Mouse (Mus musculus) frontal cortex, adult (tissue): ENCODE results near the gene Ntn1.

ENCODE experiments used
- ATAC-seq: cut with Nextera tagmentation; 2 replicates; pipeline ENCODE4 v1.9.2; 2017; ENCODE audit warnings: mild to moderate bottlenecking, moderate library complexity, mixed read lengths; ENCODE audit not compliant: low TSS enrichment

The Ntn1 gene

DNA sequence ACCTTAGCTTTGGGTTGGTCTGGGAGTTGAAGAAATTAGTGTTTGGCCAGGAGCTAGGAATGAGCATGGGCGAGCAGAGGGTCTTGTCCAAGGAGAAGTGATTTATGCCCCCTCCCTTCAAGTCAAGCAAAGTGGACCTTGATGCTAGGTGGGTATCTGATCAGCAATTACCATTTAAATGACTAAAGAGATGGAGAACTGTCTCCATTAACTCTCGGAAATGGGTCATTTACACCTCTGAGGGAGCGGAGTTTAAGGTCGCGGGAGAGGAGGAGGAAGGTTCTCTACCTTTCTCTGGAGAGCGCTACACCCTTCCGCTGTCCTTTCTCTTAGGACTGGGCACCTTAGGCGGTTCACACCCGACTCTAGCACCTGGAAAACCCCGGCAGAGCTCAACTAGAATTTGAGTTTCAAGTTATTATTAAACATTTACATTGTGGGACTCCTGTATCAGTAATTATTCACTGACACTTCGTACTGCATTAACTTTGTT, at the start of gene Ntn1:
Gene Ntn1 (minus strand): TSS at position 97 of the 493 bp plus-strand sequence.
- no peak for ATAC-seq

DNA sequence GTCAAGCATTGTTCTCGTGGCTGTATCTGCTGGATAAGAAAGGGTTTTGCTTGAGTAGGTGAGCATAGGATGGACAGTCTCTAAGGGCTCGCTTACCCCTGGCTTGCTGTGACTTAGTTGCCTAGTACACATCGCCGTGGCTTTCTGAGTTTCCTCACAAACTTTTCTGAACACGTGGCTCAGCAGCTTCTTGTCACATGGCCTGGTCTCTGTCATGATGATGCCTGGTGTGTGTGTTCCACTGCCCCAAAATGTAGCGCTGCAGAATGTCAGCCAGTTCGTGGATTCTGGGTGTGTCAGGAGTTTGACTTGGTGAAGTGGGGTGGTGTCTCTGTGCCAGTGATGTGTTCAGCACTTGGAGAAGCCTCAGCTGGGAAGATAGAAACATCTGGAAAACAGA, 47.7 kb upstream of the Ntn1 start:
- ATAC-seq: no peak

DNA sequence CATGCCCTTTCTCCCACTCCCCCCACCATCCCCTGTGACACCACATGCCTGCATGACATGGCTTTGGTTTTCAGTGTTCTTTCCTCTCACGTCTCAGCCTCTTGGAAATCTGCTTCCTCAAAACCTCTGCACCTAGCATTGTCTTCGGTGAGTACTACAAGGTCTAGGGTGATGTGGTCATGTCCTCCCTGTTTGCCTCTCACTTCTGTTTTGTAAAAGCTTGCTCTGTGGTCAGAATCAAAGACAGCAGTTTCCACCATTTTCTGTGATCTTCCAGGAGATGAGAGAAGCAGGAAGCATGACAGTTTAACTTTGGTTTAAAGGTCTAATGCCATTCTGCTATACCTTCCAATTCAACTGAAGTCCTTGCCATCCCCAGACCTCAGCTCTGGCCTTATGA, 46.6 kb upstream of the Ntn1 start:
- ATAC-seq: no peak

DNA sequence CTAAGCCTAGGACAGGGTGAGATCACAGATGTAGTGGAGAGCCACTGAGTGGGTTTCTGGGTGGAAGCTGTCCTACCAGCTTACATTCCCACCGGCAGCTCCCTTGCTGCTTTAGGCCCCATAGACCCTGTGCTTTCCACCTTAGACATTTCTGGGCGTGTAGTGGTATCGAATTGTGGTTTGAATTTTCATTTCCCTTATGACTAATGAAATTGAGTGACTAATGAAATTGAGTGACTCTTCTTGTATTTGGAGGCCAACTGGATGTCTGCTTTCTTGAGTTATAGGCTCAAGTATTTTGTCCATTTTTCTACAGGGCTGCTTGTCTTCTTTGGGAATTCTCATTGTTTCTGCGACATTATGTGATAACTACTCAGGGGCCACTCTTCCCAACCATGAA, 45.9 kb upstream of the Ntn1 start:
- ATAC-seq: no peak

DNA sequence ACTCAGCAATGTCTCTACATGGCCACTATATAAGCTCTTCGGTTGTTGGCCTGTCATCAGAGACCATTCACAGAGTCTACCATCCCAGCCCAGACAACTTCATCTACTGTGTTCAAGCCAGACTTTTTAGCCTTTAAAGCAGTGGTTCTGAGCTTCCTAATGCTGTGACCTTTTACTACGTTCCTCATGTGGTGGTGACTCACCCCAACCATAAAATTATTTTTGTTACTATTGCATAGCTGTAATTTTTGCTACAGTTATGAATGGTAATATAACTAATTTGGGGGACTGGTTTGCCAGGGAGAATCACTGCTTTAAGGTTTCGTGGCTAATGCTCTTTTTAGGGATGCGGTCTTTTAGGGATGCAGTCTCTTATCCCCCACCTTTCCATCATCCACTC, 45.3 kb upstream of the Ntn1 start:
- no peak for ATAC-seq

DNA sequence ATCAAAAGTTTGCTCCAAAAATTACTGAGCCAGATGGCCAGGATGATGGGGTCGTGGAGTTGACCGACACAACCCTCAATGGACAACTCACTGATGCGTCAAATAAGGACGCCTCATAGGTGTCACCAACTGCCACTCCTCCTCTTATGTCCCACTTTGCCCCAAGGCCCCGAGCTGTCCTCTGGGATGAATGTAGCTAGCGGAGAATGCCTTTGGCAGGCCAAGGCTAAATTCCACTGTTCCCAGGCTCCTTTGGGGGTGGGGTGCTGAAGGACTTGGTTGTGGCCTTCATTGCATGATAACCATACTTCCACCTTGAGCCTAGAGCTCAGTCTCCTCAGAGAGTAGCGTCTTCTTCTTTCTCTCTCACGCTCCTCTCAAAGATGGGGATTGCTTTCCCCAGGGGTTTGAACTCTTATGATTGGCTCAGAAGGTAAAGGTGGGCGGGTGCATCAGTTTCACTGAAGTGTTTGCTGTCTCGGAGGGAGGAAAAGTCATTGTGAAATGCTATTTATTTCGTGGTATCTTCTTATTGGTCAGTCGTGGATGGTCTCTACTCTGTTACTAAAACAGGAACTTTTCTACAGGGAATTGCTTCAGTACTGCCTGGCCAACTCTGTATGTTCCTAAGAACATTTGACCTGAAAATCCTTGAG, 42.5 kb upstream of the Ntn1 start:
- no peak for ATAC-seq

DNA sequence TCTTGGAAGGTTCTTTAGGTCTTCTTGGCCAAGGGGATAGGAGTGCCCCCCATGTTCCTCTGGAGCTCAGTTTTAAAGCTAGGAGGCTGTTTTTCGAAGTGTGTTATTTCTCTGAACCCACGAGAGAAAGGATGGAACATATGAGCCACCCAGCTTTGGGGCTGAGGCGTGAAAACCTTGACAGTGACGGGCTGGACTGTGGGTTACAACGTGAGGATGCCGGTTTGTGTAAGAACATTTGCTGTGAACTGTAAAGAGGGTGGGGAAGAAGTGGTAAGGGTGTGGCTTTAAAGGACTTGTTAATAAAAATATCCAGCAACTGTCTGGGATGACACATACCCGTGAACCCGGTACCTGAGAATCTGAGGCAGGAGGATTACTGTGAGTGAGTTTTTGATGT, 41.7 kb upstream of the Ntn1 start:
- no peak for ATAC-seq

DNA sequence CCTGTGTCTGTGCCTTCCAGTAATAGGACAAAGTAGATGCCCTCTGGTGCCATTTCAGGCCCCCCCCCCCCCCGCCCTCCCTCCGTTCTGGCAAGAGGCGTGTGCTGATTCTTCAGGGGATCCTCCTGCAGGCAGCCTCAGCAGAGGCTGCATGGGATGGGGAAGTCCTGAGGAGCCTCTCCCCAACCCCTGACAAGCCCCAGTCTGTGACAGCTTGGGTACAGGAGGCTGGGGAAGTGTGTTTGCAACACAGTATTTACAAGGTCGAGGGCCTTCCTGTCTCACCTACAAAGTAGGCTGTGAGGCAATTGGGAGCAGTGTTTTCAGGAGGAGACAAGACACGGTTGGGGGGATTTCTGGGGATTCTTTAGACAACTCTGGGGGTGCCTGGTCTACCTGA, 40.3 kb upstream of the Ntn1 start:
- ATAC-seq: no peak

DNA sequence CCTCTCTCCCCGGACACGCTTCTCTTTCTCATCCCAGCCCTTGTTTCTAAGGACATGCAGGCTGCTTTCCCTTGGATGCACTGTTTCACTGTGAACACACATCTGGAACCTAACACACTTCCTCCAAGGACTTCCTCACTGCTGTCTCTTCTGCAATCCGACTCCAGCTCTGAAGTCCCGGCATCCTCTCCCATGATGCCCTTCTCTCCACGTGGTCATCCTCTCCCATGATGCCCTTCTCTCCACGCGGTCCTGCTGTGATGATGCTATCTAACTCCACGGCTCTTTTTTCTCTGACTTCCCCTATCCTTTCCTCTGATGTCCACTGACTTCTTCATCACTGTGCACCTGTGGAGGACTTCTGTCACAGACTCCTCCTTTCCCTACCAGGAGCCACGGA, 39.5 kb upstream of the Ntn1 start:
- ATAC-seq: no peak

DNA sequence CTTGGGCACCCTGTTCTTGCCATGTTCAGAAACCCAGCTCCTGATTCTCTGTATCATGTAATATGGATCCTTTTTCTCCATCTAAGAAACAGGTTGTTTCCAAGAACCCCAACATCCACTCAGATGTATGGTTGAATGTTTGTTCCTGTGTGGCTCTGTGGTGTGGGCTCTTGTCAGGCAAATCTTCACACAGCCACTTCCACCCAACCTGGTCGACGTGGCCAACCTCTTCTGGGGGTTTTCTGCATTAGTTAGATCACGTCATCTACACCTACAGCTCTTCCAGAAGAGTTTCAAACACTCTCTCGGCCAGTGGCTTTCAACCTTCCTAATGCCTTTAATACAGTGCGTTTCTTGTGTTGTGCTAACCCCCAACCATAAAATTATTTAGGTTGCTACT, 35.8 kb upstream of the Ntn1 start:
- no peak for ATAC-seq

DNA sequence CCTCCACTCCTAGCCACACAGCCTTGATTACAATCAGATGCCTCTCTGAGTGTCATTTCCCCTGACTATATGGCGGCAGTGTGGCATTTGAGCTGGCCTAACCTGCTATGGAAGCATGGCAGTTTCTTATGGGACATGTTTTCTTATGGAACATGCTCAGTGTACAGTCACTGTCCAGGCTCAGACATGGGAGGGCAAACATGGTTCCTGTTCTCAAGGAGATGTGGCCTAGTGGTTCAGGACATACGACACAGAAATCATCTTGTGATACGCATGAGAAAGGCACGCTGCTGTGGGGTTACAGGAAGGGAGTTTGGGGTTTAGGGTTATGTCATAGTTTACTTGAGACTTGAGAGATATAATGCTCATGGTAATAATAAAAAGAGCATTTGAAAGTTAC, 35.0 kb upstream of the Ntn1 start:
- no peak for ATAC-seq

DNA sequence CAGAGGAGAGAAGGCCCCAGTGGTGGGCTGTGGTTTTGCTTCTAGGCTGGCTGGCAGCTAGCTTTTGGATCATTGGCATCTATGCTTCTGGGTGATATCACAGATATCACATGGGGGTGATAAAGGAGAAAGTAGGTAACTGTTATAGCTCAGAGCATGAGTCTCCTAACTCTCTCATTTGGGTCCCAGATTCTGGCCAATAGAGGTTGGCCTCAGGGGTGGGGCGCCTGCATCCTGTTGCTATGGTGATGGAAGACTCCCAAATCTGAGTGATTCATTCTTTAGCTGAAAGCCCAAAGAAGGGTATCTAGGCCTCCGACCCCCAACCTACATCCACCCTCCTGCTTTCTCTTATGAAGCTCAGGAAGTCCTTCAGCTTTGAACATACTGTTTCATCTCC, 34.1 kb upstream of the Ntn1 start:
- no peak for ATAC-seq

DNA sequence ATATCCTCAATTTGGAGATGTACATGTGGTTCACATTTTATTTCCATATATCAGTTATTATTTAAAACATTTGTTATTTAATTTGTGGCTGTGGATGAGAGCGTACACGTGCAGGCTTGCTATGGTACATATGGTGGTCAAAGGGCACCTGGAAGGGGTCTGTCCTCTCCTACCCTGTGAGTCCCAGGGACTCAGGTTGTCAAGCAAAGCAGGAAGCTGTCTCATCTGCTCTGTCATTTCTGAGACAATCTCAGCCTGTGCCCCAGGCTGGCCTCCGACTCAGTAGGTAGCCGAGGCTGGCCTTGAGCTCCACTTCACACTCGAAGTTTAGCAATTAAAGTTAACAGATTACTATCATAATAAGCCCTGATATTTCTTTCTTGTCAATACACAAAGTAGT, 32.9 kb upstream of the Ntn1 start:
- ATAC-seq: no peak

DNA sequence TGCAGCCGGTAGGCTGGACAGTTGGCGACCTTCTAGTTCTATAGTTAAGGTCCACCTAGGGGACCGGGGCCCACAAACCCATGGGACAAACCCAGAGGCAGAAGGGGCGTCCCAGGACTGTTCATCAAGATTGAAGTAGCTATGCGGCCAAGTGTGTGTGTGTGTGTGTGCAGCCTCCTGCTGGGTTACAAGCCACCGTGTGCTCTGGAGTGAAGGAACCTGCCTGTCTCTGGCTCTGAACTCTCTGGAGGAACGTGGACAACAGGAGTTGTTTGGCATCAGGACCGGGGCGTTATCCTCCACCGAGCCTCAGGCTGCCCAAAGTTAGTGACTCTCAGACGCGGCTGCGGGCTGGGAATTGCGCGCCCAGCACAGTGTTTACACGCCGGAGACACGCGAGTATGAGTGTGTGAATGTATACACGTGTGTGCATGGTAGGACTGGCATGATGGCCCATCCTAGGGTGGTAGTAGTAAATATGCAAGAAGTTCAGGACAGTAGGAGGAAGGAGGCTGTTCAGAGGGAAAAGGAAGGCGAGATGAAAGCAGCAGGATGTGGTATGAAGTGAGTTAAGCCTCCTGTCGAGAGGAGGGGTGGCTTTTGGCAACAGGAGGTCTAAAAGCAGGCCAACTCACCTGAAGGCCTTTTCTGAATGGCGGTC, 31.9 kb upstream of the Ntn1 start:
- no peak for ATAC-seq

DNA sequence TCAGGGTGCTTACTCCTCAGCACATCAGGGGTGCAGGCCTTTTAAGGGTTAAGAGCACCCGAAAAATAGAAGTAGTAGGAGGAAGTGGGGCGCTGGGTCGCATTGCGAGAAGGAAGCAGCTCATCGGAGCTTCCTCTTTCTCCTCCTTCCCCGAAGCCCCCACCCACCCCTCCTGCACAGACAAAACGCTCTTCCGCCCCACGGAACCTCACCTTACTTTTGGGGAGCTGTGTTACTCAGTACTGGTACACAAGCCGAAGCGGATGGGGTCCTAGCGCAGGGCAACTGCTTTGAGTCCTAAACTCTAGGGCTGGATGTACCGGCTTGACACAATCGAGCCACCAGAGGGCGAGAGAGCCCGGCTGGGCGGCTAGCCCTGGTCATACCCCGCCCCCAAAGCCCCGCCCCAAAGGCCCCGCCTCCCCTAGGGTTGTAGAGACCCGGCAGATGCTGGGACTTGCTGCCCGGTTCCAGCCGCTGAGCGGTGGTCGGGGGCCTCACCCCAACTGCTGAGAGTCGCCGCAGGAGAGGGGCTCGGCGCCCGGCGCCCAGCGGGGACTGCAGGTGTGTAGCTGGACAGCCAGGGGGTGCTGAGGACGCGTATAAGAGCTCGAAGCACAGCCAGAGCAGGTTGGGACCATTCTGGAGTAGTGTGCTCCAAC, 31.2 kb upstream of the Ntn1 start, which contains the start of gene Pik3r5:
Gene Pik3r5 (plus strand): TSS at position 423 of the 662 bp plus-strand sequence.
- peak; percentile 77 for ATAC-seq

DNA sequence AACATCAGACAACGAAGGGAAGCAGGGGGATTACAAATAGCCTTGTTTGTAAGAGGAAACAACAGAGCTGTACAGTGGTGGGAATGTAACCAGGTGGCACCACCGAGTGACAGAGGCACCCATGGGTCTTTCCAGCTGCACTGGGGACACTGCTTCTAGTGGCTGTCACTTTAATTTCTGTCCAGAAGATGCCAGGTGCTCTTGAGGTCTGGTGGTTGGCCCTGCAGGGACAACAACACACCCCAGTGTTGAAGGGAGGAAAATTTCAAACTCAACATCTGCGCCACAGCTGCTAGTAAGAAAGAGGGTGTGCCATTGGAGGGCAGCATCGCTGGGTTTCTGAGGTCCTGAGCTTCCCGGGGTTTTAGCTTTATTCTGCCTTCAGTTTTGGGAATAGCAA, 30.0 kb upstream of the Ntn1 start:
- no peak for ATAC-seq

DNA sequence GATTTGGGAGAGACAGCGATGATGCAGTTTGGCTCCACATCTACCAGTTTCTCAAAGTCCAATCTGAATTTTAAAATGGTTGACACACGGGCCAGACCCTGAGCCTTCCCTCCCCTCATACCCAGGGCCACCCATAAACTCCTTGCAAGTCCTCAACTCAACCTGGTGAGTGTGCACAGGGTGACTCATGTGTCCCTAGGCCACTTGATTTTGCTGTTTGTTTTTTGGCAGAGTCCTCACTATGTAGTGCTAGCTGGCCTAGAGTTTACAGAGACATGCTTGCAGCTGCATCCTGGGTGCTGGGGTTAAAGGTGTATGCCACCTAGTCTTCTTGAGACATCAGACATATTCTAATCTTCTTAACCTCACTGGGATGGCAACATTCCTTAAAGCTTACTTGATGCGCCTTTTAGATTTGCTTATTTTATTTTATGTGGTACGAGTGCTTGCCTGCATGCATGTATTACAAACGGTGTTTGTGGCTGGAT, 26.5 kb upstream of the Ntn1 start:
- no peak for ATAC-seq

DNA sequence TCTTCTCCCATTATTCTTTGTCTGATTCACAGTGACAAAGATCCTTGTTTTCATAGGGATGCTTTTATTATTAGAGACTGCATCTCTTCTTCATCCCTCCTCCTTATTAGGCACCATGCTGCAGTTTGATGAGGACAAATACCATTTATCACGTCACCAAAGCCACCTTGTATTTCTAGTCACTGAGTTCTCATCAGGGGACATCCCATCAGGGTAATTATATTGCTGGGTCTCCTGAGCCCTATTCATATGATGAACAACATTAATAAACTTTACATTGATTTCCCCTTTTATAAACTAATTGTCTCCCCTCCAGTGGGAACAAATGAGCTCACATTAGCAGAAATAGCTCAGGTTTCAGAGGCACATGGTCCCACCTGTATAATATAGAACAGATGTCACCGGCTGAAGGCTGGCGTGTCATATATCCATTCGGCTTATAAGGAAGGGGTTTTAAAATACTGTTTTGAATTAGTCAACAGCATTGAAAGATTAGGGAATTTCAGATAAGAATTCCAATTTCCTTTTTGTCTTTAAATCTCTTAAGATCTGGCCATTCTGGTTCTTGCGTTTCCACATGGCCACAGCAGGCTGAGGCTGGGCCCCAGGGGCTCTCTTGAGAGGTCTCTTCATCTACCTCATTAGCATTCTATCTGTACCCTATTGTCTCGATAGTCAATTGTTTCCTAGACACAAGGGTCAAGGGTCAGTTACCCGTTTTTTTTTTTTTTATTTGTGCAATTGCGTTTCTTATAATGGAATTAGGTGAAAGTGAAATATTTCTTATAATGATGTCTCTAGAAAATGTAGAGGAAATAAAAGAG, 25.1 kb upstream of the Ntn1 start:
- no peak for ATAC-seq

DNA sequence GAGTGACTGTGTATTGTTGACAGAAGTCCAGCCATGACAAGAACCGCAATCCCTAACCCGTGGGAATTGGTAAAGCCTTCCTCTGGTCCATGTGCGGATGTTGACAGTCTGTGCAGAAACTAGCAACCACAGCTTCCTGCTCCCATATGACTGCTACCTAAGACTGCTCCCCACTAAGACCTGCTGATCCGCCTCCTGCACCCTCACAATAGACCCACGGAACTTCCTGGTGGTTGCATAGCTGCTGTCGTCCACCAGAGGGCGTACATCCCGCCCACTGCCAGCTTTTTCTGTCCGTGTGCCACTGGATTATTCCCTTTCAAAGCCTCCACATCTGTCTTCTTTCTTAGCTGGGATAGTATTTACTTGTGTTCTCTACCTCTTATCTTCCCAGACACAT, 17.2 kb upstream of the Ntn1 start:
- no peak for ATAC-seq

DNA sequence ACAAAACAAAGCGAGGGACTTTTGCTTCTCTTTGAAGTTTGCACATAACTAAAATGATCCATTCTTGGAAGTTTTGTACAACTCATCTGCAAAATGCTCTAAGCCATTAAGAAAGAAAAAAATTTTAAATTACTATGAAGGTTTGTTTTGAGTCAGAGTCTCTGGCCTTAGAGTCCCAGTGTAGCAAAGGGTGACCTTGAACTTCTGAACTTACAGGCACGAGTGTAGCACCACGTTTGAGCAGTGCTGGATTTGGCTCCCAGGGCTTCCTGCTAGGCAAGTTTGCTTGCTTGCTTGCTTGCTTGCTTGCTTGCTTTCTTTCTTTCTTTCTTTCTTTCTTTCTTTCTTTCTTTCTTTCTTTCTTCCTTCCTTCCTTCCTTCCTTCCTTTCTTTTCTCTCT, 16.4 kb upstream of the Ntn1 start:
- no peak for ATAC-seq

DNA sequence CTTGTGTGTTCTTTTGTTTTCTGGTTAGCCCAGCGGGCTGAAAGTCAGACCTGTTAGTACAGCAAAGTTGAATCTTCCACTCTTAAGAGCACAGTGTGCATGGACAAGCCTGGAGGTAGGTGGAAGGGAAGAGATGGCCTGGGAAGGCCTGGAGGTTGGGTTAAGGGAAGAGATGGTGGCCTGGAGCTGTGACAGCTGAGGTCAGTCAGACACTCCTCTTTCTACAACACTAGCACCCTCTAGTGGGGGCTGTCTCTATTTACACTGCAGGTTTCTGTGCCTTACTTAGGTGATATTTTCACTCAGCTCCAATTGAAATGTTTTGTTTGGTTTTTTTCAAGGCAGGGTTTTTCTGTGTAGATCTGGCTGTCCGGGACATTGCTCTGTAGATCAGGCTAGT, 7.5 kb upstream of the Ntn1 start:
- peak; percentile 70; the same call in 1 of the 2 replicates for ATAC-seq

DNA sequence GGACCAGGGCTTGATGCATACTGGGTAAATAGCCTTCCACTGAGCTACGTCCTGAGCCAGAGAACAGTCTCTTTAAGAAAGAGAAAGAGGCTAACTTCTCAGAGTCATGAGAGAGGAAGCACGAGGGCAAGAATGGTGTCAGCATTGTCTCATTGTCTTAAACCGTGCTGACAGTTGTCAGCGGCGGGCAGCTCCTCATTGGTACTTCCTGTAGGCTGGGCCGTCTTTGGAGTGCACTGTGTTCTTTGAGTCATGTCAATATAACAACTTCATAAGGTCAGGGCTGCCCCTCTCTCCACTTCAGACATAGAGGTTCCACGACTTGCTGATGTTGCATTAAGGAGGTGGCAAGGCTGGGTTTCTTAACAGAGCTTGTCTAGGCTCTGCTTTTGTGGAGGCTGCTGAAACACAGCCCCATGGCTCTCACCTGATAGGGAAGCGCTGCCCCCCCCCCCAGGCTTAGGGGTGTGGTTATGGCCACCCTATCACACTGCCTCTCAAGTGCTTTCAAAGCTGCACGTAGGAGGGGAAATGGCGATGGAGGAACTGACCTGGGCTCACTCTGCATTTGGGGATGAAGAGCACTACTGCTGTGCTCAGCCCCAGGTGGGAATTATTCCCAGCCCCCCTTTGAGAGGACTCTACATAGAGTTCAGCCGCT, 6.8 kb upstream of the Ntn1 start:
- no peak for ATAC-seq
